Mouse (Mus musculus) liver, postnatal 0 days (tissue): ENCODE measurements at regions not wholly inside any gene's neighbourhood (a gene's known extent, or its start where the extent isn't known, plus 50 kb on each side); places are given as distances from the start of the nearest gene placed in this dataset.

Source experiments
- CTCF ChIP-seq: sonication (generic); IDR thresholded peaks from 2 replicates; pipeline ENCODE4 v1.5.1; 2016; ENCODE audit warnings: antibody characterized with exemption, low read depth
- EP300 ChIP-seq: IDR thresholded peaks from 2 replicates; pipeline ENCODE4 v1.6.1; 2016; ENCODE audit warnings: antibody characterized with exemption, low read depth, mild to moderate bottlenecking

GRCm38 (mm10) chr1:184647920-184648540 lies 84.4 kb downstream of the Hlx start:
- TF ChIP-seq CTCF, result no peak
- TF ChIP-seq EP300, result peak; percentile 93
